Mouse (Mus musculus) testis, adult 2 months (tissue): ENCODE measurements around the gene Zmat5.

Source experiments
- CTCF ChIP-seq: fragments of 200-500 bp; IDR thresholded peaks from 2 replicates; pipeline ENCODE4 v1.5.1; 2012; ENCODE audit warnings: low read depth, mild to moderate bottlenecking, inconsistent platforms, low read length, moderate library complexity; ENCODE audit not compliant: control insufficient read depth, insufficient read depth, insufficient replicate concordance
- POLR2A ChIP-seq: fragments of 200-500 bp; IDR thresholded peaks from 2 replicates; pipeline ENCODE4 v1.6.1; 2012; ENCODE audit warnings: low read depth, mild to moderate bottlenecking, inconsistent platforms, low read length, moderate library complexity; ENCODE audit not compliant: control insufficient read depth

DNA sequence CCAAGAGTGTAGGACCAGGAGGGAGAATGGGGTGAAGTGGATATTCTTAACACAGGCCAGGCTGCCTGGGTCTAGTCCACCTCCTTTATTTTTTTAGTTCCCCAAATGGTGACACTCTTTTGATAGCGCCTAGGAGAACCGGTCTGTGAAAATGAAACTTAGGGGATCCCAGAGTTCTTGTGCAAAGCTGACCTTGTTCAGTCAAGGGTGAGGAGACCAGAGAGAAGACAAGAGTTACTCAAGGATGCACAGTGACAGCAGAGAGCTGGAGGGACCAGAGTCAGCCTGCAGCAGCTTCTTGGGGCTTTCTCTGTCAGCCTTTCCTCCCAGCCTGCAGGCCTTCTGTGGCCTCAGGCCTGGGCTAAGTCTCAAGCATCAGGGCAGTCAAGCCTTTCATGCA lies 58.0 kb downstream of the Zmat5 start:
- TF ChIP-seq CTCF (no peak), POLR2A (no peak)
